Mouse (Mus musculus): ENCODE data around the gene Parvb. TPM values are rescaled to one million over a fixed set of nuclear protein-coding genes. Genes with fewer than 3 reads are reported as not detected.

The Parvb gene
- total and polyA plus RNA-seq, 3 experiments, result 4.8 to 58.0 TPM; not detected in 1

DNA sequence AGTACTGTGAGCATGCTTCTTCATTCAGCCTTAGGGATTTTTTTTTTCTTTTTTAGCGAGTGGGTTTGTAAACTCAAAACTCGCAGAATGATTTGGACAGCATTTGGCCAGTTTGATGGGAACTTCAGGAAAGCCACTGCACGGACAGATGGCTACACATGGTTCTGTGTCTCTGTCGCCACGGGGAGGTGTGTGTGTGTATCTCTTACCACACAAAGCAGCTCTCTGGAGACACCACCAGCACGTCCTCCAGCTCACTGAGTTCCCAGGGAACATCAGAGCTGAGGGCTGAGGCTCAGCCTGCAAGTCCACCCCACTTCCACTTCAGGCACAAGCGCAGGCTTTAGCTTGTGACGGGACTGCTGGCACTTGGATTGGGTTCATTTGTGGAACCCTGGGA, 22.5 kb downstream of the Parvb start:
- Histone ChIP-seq H3K4me3 (ENCODE audit: control insufficient read depth in 1 of 2, insufficient read depth in 1 of 2, low read depth in 2 of 2, low read length in 2 of 2) (no peak overlapping the region), H3K9me3 (replicated peaks; ENCODE audit: insufficient read depth, low read length) (no peaks in the 10 kb centered on the region), H3K9ac (ENCODE audit: control insufficient read depth, low read depth, low read length, poor library complexity, severe bottlenecking) (no peak overlapping the region), H3K4me1 (ENCODE audit: control insufficient read depth in 1 of 2, insufficient read depth in 2 of 2, low read length in 2 of 2) (peaks cover 0 to 3% of the 10 kb centered on the region in 2 experiments; a peak in 2 of 4 replicates), H3K79me2 (ENCODE audit: control insufficient read depth, insufficient read depth, low read length, poor library complexity) (no peaks in the 10 kb centered on the region; the same call in 1 of the 2 replicates), H3K27me3 (ENCODE audit: control insufficient read depth in 1 of 2, insufficient read depth in 2 of 2, low read length in 2 of 2) (no peaks in the 10 kb centered on the region), H3K36me3 (ENCODE audit: control insufficient read depth in 1 of 2, insufficient read depth in 2 of 2, low read length in 2 of 2) (peaks cover 0 to 5% of the 10 kb centered on the region in 2 experiments; a peak in 1 of 4 replicates), H3K27ac (ENCODE audit: control insufficient read depth, low read depth, low read length) (no peak overlapping the region)
- TF ChIP-seq ZKSCAN1 (IDR thresholded peaks at IDR 0.05; ENCODE audit: low read depth, low read length) (no peak), CHD1 (IDR thresholded peaks at IDR 0.05; ENCODE audit: low read depth, low read length) (no peak), SMC3 (IDR thresholded peaks at IDR 0.05; ENCODE audit: low read depth, low read length) (no peak), ZMIZ1 (IDR thresholded peaks at IDR 0.05; ENCODE audit: low read depth, low read length) (no peak), MYC (IDR thresholded peaks at IDR 0.05; ENCODE audit: low read depth, low read length) (no peak), EP300 (IDR thresholded peaks at IDR 0.05; ENCODE audit: low read depth in 1 of 2, low read length in 2 of 2) (no peak), POLR2AphosphoS2 (IDR thresholded peaks at IDR 0.05; ENCODE audit: low read length) (no peak), NRF1 (IDR thresholded peaks at IDR 0.05; ENCODE audit: insufficient read depth, low read depth, low read length, poor library complexity, severe bottlenecking) (no peak), USF2 (IDR thresholded peaks at IDR 0.05; ENCODE audit: borderline replicate concordance in 1 of 2, insufficient read depth in 1 of 2, low read depth in 1 of 2, low read length in 2 of 2) (no peak), POLR2AphosphoS5 (IDR thresholded peaks at IDR 0.05; ENCODE audit: borderline replicate concordance, low read depth, low read length) (no peak), MAFK (IDR thresholded peaks at IDR 0.05; ENCODE audit: borderline replicate concordance, low read depth, low read length) (no peak), HCFC1 (IDR thresholded peaks at IDR 0.05; ENCODE audit: low read depth, low read length) (no peak), USF1 (IDR thresholded peaks at IDR 0.05; ENCODE audit: low read depth, low read length) (no peak), GATA1 (IDR thresholded peaks at IDR 0.05; ENCODE audit: low read depth, low read length) (no peak), ZC3H11A (IDR thresholded peaks at IDR 0.05; ENCODE audit: low read depth, low read length) (no peak), SIN3A (IDR thresholded peaks at IDR 0.05; ENCODE audit: low read length) (no peak), MXI1 (IDR thresholded peaks at IDR 0.05; ENCODE audit: low read depth, low read length) (no peak)
- no peak for DNase-seq (ENCODE audit: low read depth, low spot score)

DNA sequence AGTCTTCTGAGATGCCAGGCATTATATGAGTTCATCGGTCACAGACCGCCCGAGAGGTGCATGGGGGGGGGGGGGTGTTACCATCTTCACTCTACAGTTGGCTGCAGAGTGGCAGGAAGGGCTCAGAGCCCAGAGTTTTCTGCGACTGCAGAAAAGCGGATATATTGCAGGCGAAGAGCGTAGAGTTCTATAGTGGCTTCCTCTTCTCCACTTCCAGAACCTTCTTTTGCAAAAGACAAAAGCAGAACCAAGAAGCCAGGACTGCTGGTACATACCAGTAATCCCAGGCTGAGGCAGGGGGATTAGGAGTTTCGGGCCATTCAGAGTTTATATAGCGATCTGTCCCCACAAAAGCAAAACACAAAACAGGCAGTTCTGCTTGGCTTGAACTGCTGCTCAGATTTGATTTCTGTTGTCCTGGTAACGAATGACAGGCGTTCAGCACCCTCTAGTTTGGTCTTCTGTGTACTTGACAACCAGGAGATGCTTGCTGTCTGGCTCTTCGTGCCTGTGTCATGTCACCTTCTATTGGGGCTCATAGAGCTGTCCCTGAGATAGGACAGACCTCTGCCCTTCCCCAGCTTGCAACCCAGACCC, 24.5 kb downstream of the Parvb start:
- DNase-seq (ENCODE audit: low read depth, low spot score), result no peak
- Histone ChIP-seq H3K36me3 (ENCODE audit: control insufficient read depth in 1 of 2, insufficient read depth in 2 of 2, low read length in 2 of 2) (peaks cover 0 to 5% of the 10 kb centered on the region in 2 experiments; a peak in 1 of 4 replicates), H3K4me3 (ENCODE audit: control insufficient read depth in 1 of 2, insufficient read depth in 1 of 2, low read depth in 2 of 2, low read length in 2 of 2) (no peak overlapping the region), H3K9ac (ENCODE audit: control insufficient read depth, low read depth, low read length, poor library complexity, severe bottlenecking) (no peak overlapping the region), H3K9me3 (replicated peaks; ENCODE audit: insufficient read depth, low read length) (no peaks in the 10 kb centered on the region), H3K27ac (ENCODE audit: control insufficient read depth, low read depth, low read length) (no peak overlapping the region), H3K27me3 (ENCODE audit: control insufficient read depth in 1 of 2, insufficient read depth in 2 of 2, low read length in 2 of 2) (no peaks in the 10 kb centered on the region), H3K79me2 (ENCODE audit: control insufficient read depth, insufficient read depth, low read length, poor library complexity) (no peaks in the 10 kb centered on the region), H3K4me1 (ENCODE audit: control insufficient read depth in 1 of 2, insufficient read depth in 2 of 2, low read length in 2 of 2) (peaks cover 0 to 3% of the 10 kb centered on the region in 2 experiments; a peak in 2 of 4 replicates)
- TF ChIP-seq E2F4 (IDR thresholded peaks at IDR 0.05; ENCODE audit: borderline replicate concordance, low read depth, low read length) (no peak), MAFK (IDR thresholded peaks at IDR 0.05; ENCODE audit: borderline replicate concordance, low read depth, low read length) (no peak), USF1 (IDR thresholded peaks at IDR 0.05; ENCODE audit: low read depth, low read length) (no peak), NELFE (IDR thresholded peaks at IDR 0.05; ENCODE audit: low read depth, low read length) (no peak), UBTF (IDR thresholded peaks at IDR 0.05; ENCODE audit: borderline replicate concordance, insufficient read depth, low read depth, low read length) (no peak), ZMIZ1 (IDR thresholded peaks at IDR 0.05; ENCODE audit: low read depth, low read length) (no peak), ZC3H11A (IDR thresholded peaks at IDR 0.05; ENCODE audit: low read depth, low read length) (no peak), MYB (IDR thresholded peaks at IDR 0.05; ENCODE audit: low read depth, low read length) (no peak), GATA1 (IDR thresholded peaks at IDR 0.05; ENCODE audit: low read depth, low read length) (no peak), SIN3A (IDR thresholded peaks at IDR 0.05; ENCODE audit: low read length) (no peak), ELF1 (IDR thresholded peaks at IDR 0.05; ENCODE audit: low read depth, low read length) (no peak), POLR2AphosphoS2 (IDR thresholded peaks at IDR 0.05; ENCODE audit: low read length) (no peak), TAL1 (IDR thresholded peaks at IDR 0.05; ENCODE audit: low read length) (no peak), HCFC1 (IDR thresholded peaks at IDR 0.05; ENCODE audit: low read depth, low read length) (no peak), EP300 (IDR thresholded peaks at IDR 0.05; ENCODE audit: low read depth in 1 of 2, low read length in 2 of 2) (no peak), TBP (IDR thresholded peaks at IDR 0.05; ENCODE audit: low read depth, low read length) (no peak)

Data from MEL (cell line).